Mouse (Mus musculus) stomach, postnatal 0 days (tissue): ENCODE results near the gene Upk1b. TPM values are rescaled to one million over a fixed set of nuclear protein-coding genes. Genes with fewer than 3 reads are reported as not detected.

Experiments
- ATAC-seq: fragments of 200-750 bp; cut with Nextera tagmentation; 2 replicates; pipeline ENCODE4 v1.8.0; 2017; ENCODE audit not compliant: low FRiP score, low TSS enrichment
- DNase-seq: peaks from one replicate; pipeline ENCODE4 v3.0.0-alpha.2; 2016; ENCODE audit warnings: low spot score
- H3K27ac ChIP-seq: fragments of 300-500 bp; sonication (generic); replicated peaks from 2 replicates; pipeline ENCODE4 v1.5.1; 2014; ENCODE audit warnings: mild to moderate bottlenecking, control low read depth
- H3K27me3 ChIP-seq: fragments of 300-500 bp; sonication (generic); 2 replicates; pipeline ENCODE4 v1.6.1; 2014; ENCODE audit warnings: low read length; ENCODE audit not compliant: control insufficient read depth, insufficient read depth
- H3K36me3 ChIP-seq: fragments of 300-500 bp; sonication (generic); 2 replicates; pipeline ENCODE4 v1.6.1; 2014; ENCODE audit warnings: low read length, mixed read lengths; ENCODE audit not compliant: control insufficient read depth, insufficient read depth
- H3K4me1 ChIP-seq: fragments of 300-500 bp; sonication (generic); replicated peaks from 2 replicates; pipeline ENCODE4 v1.6.1; 2014; ENCODE audit warnings: antibody characterized with exemption; ENCODE audit not compliant: control insufficient read depth, insufficient read depth
- H3K4me2 ChIP-seq: fragments of 300-500 bp; sonication (generic); replicated peaks from 2 replicates; pipeline ENCODE4 v1.6.1; 2014; ENCODE audit warnings: low read depth, mild to moderate bottlenecking, control low read depth, moderate library complexity
- H3K4me3 ChIP-seq: fragments of 300-500 bp; sonication (generic); 2 replicates; pipeline ENCODE4 v1.5.1; 2014; ENCODE audit warnings: low read depth, low read length, control low read depth
- H3K9ac ChIP-seq: fragments of 300-500 bp; sonication (generic); 2 replicates; pipeline ENCODE4 v1.6.1; 2014; ENCODE audit warnings: mild to moderate bottlenecking, low read length, control low read depth, mixed read lengths
- H3K9me3 ChIP-seq: fragments of 300-500 bp; sonication (generic); 2 replicates; pipeline ENCODE4 v1.6.1; 2016; ENCODE audit warnings: low read length; ENCODE audit not compliant: control insufficient read depth
- CTCF ChIP-seq: IDR thresholded peaks from 2 replicates; pipeline ENCODE4 v1.5.1; 2016; ENCODE audit warnings: antibody characterized with exemption, low read depth, mild to moderate bottlenecking, moderate library complexity
- EP300 ChIP-seq: optimal IDR thresholded peaks from 2 replicates; pipeline ENCODE3; 2016; ENCODE audit warnings: antibody characterized with exemption
- WGBS: fragments of 180-500 bp; shearing (Covaris S2); extraction: QIAGEN DNeasy Blood & Tissue Kit; methylation state at CpG from one replicate; pipeline ENCODE4 v1.1.7; 2014; 5-methylcytosine and 5-hydroxymethylcytosine counted together
- polyA plus RNA-seq: library from polyadenylated mRNA; unstranded; fragments of >200 nt; fragmentation: Nextera tagmentation; extraction: Ambion mirVana; gene quantifications from 2 replicates; pipeline ENCODE4 v1.2.1, GENCODE M21; 2015

Upk1b gene
- polyA plus RNA-seq, 1 experiment from 2014 or later, result 34.4 TPM

- no peaks in the 10 kb centered on the region for H3K9me3 ChIP-seq
- DNase-seq (peak; percentile 8), ATAC-seq (no peak)
- no peak overlapping the region for H3K4me2 ChIP-seq
- no peak overlapping the region for H3K27ac ChIP-seq
- no peaks in the 10 kb centered on the region for H3K4me1 ChIP-seq
- TF ChIP-seq EP300, result no peak
- no peak overlapping the region for H3K4me3 ChIP-seq
- no peak overlapping the region for H3K9ac ChIP-seq
- no peaks in the 10 kb centered on the region for H3K36me3 ChIP-seq
- H3K27me3 ChIP-seq, result no peaks in the 10 kb centered on the region
- WGBS, result 87% methylated on average over 15 of the region's 15 CpGs
Measured at GRCm38 (mm10) chr16:38728576-38729132, 71.5 kb downstream of the Upk1b start.

- no peak overlapping the region for H3K4me2 ChIP-seq
- H3K9ac ChIP-seq, result no peak overlapping the region
- DNase-seq (peak; percentile 13), ATAC-seq (no peak; the same call in 1 of the 2 replicates)
- WGBS, result 48% methylated on average over 13 of the region's 13 CpGs
- H3K36me3 ChIP-seq, result no peaks in the 10 kb centered on the region
- no peaks in the 10 kb centered on the region for H3K9me3 ChIP-seq
- H3K4me1 ChIP-seq, result no peaks in the 10 kb centered on the region
- no peak overlapping the region for H3K27ac ChIP-seq
- no peaks in the 10 kb centered on the region for H3K27me3 ChIP-seq
- no peak overlapping the region for H3K4me3 ChIP-seq
- TF ChIP-seq EP300 (no peak), CTCF (no peak)
Measured at GRCm38 (mm10) chr16:38724974-38725373, 75.2 kb downstream of the Upk1b start.

- Histone ChIP-seq H3K27ac (no peak overlapping the region), H3K4me2 (no peak overlapping the region), H3K4me3 (no peak overlapping the region), H3K4me1 (no peaks in the 10 kb centered on the region), H3K36me3 (no peaks in the 10 kb centered on the region), H3K27me3 (no peaks in the 10 kb centered on the region), H3K9ac (no peak overlapping the region), H3K9me3 (no peaks in the 10 kb centered on the region)
- DNase-seq (no peak), ATAC-seq (no peak)
- 78% methylated on average over 8 of the region's 8 CpGs for WGBS
- TF ChIP-seq EP300 (no peak), CTCF (no peak)
Measured at GRCm38 (mm10) chr16:38724256-38724655, 75.9 kb downstream of the Upk1b start.

Other genes with a start within 250 kb of the Upk1b start
- 44.6 and 48.9 TPM in 2 replicates for gene Tmem39a, start 241.6 kb downstream of the Upk1b start, polyA plus RNA-seq
- 3.1 and 3.4 TPM in 2 replicates for gene Arhgap31, start 87.1 kb downstream of the Upk1b start, polyA plus RNA-seq
- gene B4galt4, start 58.1 kb downstream of the Upk1b start, polyA plus RNA-seq, result 9.1 and 9.3 TPM in 2 replicates
- gene 4930435E12Rik, start 28.4 kb upstream of the Upk1b start, polyA plus RNA-seq, result not detected in 2 replicates
- 0.56 and 0.63 TPM in 2 replicates for gene Igsf11, start 92.3 kb upstream of the Upk1b start, polyA plus RNA-seq